Mouse (Mus musculus): ENCODE data around the gene Ugt1a2.

The Ugt1a2 gene

GRCm38 (mm10) chr1:88258881-88259642, 58.7 kb downstream of the Ugt1a2 start:
- peak; percentile 54 for DNase-seq (ENCODE audit: low read depth)

DNA sequence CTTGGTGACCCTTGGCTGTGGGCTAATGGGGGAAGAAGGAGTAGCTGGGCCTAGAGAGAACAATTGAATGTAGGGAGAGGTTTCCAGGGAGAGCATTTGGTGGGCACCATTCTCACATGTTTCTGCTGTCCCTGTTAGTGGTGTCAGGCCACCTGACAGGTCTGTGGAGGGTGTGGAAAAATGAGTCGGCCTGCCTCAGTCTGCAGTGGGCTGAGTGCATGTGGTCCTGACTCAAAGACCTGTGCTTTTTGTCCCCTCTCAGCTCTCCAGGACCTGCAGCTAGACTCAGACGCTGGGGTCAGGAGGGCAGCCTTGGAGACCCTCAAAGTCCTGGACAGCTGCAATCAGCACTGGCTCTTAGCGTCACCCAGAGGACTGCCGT, 59.2 kb downstream of the Ugt1a2 start:
- DNase-seq (ENCODE audit: low read depth) = no peak

DNA sequence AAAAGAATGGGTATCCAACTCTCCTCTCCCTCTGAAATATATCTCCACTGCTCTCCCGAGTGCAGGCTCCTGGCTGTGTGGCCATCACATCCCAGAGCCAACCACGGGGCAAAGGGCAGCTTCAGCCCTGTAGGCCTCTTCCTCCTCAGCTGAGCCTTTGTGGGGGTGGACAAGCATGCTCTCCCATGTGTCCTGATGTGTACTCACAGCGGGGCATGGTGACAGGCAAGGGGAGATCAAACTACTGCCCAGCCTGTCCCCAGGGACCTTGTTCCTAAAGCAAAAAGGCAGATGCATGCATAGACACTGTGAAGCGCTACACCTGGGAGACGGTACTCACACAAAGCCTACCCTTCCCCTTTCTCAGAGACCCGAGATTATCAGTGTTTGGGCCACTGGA, 59.7 kb downstream of the Ugt1a2 start:
- DNase-seq (ENCODE audit: low read depth) = no peak

- DNase-seq (ENCODE audit: low read depth) = peak; percentile 60
These were observed 60.4 kb downstream of the Ugt1a2 start for GRCm38 (mm10) chr1:88260604-88261377.

GRCm38 (mm10) chr1:88261706-88262105, 61.3 kb downstream of the Ugt1a2 start:
- DNase-seq (ENCODE audit: low read depth) = no peak

GRCm38 (mm10) chr1:88262255-88262654, 61.9 kb downstream of the Ugt1a2 start:
- DNase-seq (ENCODE audit: low read depth) = peak; percentile 99

- no peak for DNase-seq (ENCODE audit: low read depth)
These were observed 62.6 kb downstream of the Ugt1a2 start for GRCm38 (mm10) chr1:88262961-88263360.

- DNase-seq (ENCODE audit: low read depth) = no peak
These were observed 63.4 kb downstream of the Ugt1a2 start for GRCm38 (mm10) chr1:88263778-88264177.

DNA sequence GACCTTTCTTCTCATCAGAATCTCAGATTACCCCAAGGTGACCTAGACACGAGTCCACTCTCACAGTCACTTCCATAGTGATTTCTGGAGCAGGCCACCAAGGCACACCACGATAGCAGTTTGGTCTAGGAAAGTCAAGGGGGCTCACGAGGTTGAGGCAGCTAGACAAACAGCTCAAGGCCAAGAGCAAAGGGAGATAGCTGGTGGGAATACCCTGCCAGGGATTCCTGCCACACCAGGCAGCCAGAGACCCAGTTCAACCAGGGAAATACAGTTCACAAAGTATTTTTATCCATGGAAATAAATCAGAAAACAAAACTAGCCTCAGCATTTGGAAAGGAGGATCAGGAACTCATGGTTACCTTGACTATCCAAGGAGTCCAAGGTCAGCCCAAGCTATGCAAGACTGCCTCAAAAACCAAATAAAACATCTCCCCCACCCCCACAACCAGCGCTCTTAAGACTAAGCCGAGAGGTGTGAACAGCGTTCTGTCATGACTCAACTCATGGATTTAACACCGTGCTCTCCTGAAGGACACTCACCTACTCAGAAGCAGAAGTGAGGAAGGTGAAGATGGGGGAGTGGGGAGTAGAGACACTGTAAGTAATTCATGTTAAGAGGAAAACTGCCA, 64.0 kb downstream of the Ugt1a2 start:
- DNase-seq (ENCODE audit: low read depth) = no peak

DNA sequence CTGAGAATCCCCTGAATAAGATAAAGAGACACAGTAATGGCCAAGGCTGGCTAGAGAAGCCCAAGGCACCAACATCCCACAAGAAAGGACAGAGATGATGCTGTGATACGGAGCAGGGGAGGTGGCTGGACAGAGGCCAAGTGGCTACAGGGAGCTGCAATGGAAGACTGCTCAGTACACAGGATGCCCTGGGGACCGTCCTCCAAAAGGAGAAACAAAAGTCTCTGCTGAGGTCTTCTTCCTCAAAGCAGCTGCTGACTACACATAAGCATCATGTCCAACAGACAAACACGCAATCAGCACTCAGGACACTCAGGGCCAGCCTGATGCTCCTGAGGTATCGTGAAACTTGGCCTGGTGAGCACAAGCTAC, 64.5 kb downstream of the Ugt1a2 start:
- no peak for DNase-seq (ENCODE audit: low read depth)

DNA sequence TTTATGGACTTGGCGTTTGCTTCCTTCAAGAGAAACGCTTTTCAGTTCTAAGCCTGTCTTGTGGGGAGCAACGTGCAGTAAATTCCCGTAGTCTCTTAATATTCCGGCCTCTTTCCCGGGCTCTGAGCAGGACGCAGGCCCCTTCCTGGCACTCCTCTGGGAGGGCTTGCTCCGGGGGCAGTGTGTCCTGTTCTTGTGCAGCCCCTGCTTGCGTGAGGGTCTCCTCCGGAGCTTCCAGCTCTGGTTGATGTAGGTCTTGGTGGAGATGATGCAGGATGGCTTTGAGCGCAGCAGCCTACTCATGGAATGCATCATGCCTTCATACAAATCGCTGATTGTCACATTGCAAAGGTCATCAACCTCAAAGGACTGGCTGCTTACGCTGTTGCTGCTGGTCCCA, 65.7 kb downstream of the Ugt1a2 start:
- DNase-seq (ENCODE audit: low read depth) = no peak

GRCm38 (mm10) chr1:88267489-88267888, 67.1 kb downstream of the Ugt1a2 start:
- DNase-seq (ENCODE audit: low read depth) = no peak

DNA sequence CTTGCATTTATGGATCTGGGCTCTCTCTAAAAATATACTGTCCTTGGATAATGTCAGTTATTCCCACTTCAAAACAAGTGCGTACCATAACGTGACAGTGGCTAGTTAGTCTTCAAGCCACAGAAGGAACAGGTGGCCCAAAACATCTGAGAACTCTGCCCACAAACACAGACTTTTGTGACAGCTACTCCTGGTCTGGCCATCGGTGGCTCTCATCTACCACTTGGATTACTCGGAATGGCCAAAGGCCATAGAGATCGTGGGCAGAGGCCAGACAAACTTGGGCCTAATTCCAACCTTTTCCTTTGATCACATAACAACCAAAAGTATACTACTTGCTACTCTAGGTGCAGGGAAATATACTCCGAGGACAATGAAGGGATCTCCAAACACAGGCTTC, 67.7 kb downstream of the Ugt1a2 start:
- DNase-seq (ENCODE audit: low read depth) = no peak

All from 416B (cell line).